Mouse (Mus musculus): ENCODE measurements around the gene Ythdc1. TPM values are rescaled to one million over a fixed set of nuclear protein-coding genes. Genes with fewer than 3 reads are reported as not detected.

Ythdc1 gene
- 21.2 and 22.9 TPM in 2 replicates for polyA plus RNA-seq (2015; fragmentation: Nextera tagmentation; extraction: Ambion mirVana)

DNA sequence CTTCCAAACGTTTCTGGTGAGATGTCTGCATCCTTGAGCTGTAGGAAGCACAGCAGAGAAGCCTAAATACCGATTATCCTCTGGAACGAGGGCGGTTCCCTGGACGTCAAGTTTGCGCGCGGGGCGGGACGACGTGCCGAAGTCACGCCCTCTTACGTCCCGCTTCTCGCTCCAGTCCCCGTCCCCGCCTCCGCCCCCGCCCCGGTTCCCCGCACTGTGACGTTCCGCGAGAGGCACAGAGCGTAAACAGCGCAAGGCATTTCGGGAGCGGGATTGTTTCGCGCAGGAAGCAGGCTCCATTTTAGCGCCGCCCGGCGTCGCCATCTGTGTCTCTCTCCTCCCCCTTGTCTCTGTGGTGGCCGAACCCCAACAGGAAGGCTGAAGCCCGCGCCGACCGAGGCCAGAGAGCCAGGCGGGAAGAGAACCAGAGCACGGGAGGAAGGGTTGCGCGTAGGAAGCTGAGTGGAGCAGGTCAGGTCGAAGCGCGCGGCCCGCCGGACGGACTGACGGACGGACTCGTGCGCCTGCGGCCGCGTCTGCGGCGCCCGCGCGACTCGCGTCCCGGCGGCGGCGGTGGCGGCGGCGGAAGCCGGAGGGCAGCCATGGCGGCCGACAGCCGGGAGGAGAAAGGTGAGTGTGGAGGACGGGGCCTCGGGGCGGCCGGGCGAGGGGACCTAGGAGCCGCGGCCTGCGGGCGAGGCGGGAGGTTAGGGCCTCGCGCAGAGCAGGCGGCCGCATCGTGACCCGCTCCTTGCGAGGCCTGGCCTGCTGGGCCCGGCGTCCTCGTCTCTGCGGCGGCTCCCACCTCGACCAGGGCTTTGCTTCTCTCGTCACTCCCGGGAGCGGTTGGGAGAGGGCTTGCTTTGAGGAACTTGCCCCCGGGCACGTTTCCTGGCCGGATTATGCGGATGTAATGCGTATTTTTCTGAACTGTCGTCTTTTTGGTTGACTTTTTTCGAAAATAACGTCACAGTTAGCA is at the start of gene Ythdc1:
TSS of gene Ythdc1 (plus strand) at position 260 of the 979 bp plus-strand sequence.
- H3K9ac ChIP-seq (ENCODE audit: low read depth, low read length), result peak within 1 kb of the TSS; percentile 96
- no peaks in the 10 kb centered on the region for H3K36me3 ChIP-seq (ENCODE audit: control insufficient read depth, insufficient read depth)
- under 1% methylated on average over 107 of the region's 111 CpGs for WGBS
- no peaks in the 10 kb centered on the region for H3K9me3 ChIP-seq (ENCODE audit: control insufficient read depth)
- TF ChIP-seq CTCF (IDR thresholded peaks at IDR 0.05; ENCODE audit: low read depth), result 0 out of 2 replicates have a peak, but pooled peaks have one; percentile 23
- H3K4me2 ChIP-seq (replicated peaks; ENCODE audit: low read depth), result peak within 1 kb of the TSS; percentile 60
- H3K4me1 ChIP-seq (replicated peaks; ENCODE audit: control insufficient read depth, insufficient read depth, low read length), result no peaks in the 10 kb centered on the region
- ATAC-seq, result peak; percentile 100
- H3K27ac ChIP-seq (ENCODE audit: low read depth, low read length), result peak within 1 kb of the TSS; percentile 99
- no peaks in the 10 kb centered on the region for H3K27me3 ChIP-seq (replicated peaks; ENCODE audit: control insufficient read depth, insufficient read depth, low read length)
- H3K4me3 ChIP-seq (ENCODE audit: low read depth, low read length), result peak within 1 kb of the TSS; percentile 66

DNA sequence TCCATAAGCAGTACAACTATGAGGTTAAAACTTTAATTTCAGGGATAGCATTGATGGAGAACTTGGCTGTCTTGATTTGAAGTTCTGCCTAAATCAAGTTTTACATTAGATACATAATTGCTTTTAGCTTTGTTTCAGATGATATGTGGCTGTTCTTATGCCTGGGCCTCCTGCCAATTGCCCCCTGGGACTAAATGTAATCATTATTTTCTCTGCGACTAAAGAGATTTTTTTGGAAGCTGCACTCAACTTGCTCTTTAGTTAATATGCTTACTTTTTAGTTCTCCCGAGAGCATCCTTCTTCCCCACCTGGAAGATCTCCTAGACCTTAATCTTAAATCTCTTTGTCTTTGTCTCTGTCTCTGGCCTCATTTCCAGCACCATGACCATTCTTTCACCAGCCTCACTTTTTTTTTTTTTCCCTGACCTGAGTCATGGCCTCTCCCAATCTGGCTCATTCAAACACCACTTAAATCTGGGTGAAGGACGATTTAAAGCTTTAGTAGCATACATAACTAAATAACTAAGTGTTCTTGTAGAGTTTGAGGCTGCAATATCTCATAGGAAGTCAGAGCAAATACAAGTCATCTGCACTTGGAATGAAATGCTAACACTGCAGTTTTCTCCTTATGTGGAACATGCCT is 34.9 kb upstream of the Ythdc1 start:
- 46% methylated on average over 3 of the region's 3 CpGs for WGBS
- H3K27ac ChIP-seq (ENCODE audit: low read depth, low read length), result no peak overlapping the region
- no peaks in the 10 kb centered on the region for H3K36me3 ChIP-seq (ENCODE audit: control insufficient read depth, insufficient read depth)
- no peak overlapping the region for H3K9ac ChIP-seq (ENCODE audit: low read depth, low read length)
- 0 out of 2 replicates have a peak, but pooled peaks cover 2% of the 10 kb centered on the region for H3K4me1 ChIP-seq (replicated peaks; ENCODE audit: control insufficient read depth, insufficient read depth, low read length)
- no peaks in the 10 kb centered on the region for H3K27me3 ChIP-seq (replicated peaks; ENCODE audit: control insufficient read depth, insufficient read depth, low read length)
- no peaks in the 10 kb centered on the region for H3K9me3 ChIP-seq (ENCODE audit: control insufficient read depth)
- no peak overlapping the region for H3K4me2 ChIP-seq (replicated peaks; ENCODE audit: low read depth)
- TF ChIP-seq CTCF (IDR thresholded peaks at IDR 0.05; ENCODE audit: low read depth), result no peak
- no peak for ATAC-seq
- no peak overlapping the region for H3K4me3 ChIP-seq (ENCODE audit: low read depth, low read length)

DNA sequence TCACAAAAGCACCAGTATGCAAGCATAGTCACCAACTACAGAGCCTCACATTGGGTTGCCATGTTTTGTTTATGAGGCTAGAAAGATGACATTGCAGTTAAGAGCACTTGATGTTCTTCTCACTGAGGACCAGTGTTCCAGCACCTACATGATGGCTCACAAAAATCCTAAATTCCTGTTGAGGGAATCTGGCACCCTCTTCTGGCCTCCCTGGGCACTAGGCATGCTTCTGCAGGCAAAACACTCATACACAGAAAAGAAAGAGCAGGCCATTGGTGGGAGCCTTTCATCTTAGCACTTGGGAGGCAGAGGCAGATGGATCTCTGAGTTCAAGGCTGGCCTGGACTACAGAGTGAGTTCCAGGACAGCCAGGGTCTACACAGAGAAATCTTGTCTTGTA is 33.0 kb upstream of the Ythdc1 start:
- Histone ChIP-seq H3K27me3 (replicated peaks; ENCODE audit: control insufficient read depth, insufficient read depth, low read length) (no peaks in the 10 kb centered on the region), H3K27ac (ENCODE audit: low read depth, low read length) (no peak overlapping the region), H3K36me3 (ENCODE audit: control insufficient read depth, insufficient read depth) (no peaks in the 10 kb centered on the region), H3K4me1 (replicated peaks; ENCODE audit: control insufficient read depth, insufficient read depth, low read length) (0 out of 2 replicates have a peak, but pooled peaks cover 2% of the 10 kb centered on the region), H3K4me3 (ENCODE audit: low read depth, low read length) (no peak overlapping the region), H3K9ac (ENCODE audit: low read depth, low read length) (no peak overlapping the region), H3K9me3 (ENCODE audit: control insufficient read depth) (no peaks in the 10 kb centered on the region), H3K4me2 (replicated peaks; ENCODE audit: low read depth) (no peak overlapping the region)
- peak; percentile 19; the same call in 1 of the 2 replicates for TF ChIP-seq CTCF (IDR thresholded peaks at IDR 0.05; ENCODE audit: low read depth)
- ATAC-seq, result no peak

DNA sequence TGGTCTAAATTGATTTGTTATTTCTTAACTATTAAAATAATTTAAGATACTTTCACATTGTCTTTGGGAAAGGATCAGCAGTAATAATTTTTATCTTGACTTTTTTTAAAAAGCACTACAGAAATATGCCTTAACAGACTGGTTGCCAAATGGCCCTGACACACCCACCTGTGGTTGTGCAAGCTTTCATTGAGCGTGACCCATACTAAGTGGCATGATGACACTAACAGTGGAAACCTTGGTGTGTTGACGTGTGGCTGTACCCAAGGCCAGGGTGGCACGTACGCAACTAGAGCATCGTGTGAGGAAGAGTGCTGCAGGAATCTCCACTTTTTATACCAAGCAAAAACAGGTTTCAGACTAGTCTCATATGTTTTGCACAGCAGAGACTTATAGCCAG is 27.1 kb upstream of the Ythdc1 start:
- Histone ChIP-seq H3K27me3 (replicated peaks; ENCODE audit: control insufficient read depth, insufficient read depth, low read length) (no peaks in the 10 kb centered on the region), H3K36me3 (ENCODE audit: control insufficient read depth, insufficient read depth) (no peaks in the 10 kb centered on the region), H3K9me3 (ENCODE audit: control insufficient read depth) (no peaks in the 10 kb centered on the region), H3K27ac (ENCODE audit: low read depth, low read length) (no peak overlapping the region), H3K4me3 (ENCODE audit: low read depth, low read length) (no peak overlapping the region), H3K4me2 (replicated peaks; ENCODE audit: low read depth) (no peak overlapping the region), H3K4me1 (replicated peaks; ENCODE audit: control insufficient read depth, insufficient read depth, low read length) (0 out of 2 replicates have a peak, but pooled peaks cover 2% of the 10 kb centered on the region), H3K9ac (ENCODE audit: low read depth, low read length) (no peak overlapping the region)
- no peak for TF ChIP-seq CTCF (IDR thresholded peaks at IDR 0.05; ENCODE audit: low read depth)
- WGBS, result 74% methylated on average over 5 of the region's 5 CpGs
- no peak for ATAC-seq

DNA sequence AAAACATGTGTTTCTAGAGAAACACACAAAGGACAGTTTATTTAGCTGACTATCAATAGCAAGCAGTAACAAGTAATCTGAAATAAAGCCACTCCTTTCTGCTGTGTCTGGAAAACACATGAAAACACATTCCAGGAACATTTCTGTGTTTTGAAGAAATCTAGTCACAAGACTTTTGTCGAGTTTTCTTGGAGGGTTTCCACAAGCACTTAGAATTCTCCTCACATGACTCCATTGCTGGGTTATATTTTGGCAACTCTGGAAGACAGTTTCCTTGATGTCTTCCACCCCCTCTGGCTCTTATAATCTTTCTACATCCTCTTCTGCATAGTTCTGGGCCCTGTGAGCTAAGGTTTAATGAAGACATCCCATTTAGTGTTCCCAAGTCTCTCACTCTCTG is 25.6 kb upstream of the Ythdc1 start:
- no peaks in the 10 kb centered on the region for H3K36me3 ChIP-seq (ENCODE audit: control insufficient read depth, insufficient read depth)
- H3K9me3 ChIP-seq (ENCODE audit: control insufficient read depth), result no peaks in the 10 kb centered on the region
- no peaks in the 10 kb centered on the region for H3K4me1 ChIP-seq (replicated peaks; ENCODE audit: control insufficient read depth, insufficient read depth, low read length)
- ATAC-seq, result no peak
- H3K4me3 ChIP-seq (ENCODE audit: low read depth, low read length), result no peak overlapping the region
- 63% methylated on average over 1 of the region's 1 CpGs for WGBS
- H3K9ac ChIP-seq (ENCODE audit: low read depth, low read length), result no peak overlapping the region
- no peak overlapping the region for H3K27ac ChIP-seq (ENCODE audit: low read depth, low read length)
- H3K27me3 ChIP-seq (replicated peaks; ENCODE audit: control insufficient read depth, insufficient read depth, low read length), result no peaks in the 10 kb centered on the region
- no peak for TF ChIP-seq CTCF (IDR thresholded peaks at IDR 0.05; ENCODE audit: low read depth)
- no peak overlapping the region for H3K4me2 ChIP-seq (replicated peaks; ENCODE audit: low read depth)

DNA sequence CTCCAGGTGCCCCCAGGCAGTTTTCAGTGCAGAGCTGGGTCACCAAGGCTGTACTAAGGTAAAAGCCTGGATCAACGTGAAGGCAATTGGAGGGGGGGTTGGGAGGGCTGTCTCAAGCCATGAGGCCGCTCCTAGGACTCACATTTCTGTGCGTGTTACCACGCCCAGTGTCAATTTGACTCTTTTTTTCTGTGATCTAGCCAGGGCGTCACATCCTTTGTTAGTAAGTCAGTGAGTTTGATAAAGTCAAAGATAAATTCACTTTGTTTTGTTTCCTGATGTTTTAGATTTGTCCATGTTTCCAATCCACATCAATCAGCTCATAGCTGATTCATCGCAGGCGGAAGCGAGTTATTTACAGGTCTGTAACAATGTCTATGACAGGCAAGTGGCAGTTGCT is 21.0 kb upstream of the Ythdc1 start:
- Histone ChIP-seq H3K9ac (ENCODE audit: low read depth, low read length) (no peak overlapping the region), H3K27me3 (replicated peaks; ENCODE audit: control insufficient read depth, insufficient read depth, low read length) (no peaks in the 10 kb centered on the region), H3K4me3 (ENCODE audit: low read depth, low read length) (no peak overlapping the region), H3K36me3 (ENCODE audit: control insufficient read depth, insufficient read depth) (no peaks in the 10 kb centered on the region), H3K27ac (ENCODE audit: low read depth, low read length) (no peak overlapping the region), H3K4me2 (replicated peaks; ENCODE audit: low read depth) (no peak overlapping the region), H3K9me3 (ENCODE audit: control insufficient read depth) (no peaks in the 10 kb centered on the region), H3K4me1 (replicated peaks; ENCODE audit: control insufficient read depth, insufficient read depth, low read length) (no peaks in the 10 kb centered on the region)
- TF ChIP-seq CTCF (IDR thresholded peaks at IDR 0.05; ENCODE audit: low read depth), result no peak
- ATAC-seq, result no peak
- WGBS, result 58% methylated on average over 8 of the region's 8 CpGs

All from intestine, postnatal 0 days (tissue).